Mouse (Mus musculus) ES-CJ7 (cell line): Measurements from ENCODE around the gene Ddx19b.
"Not testable (repeated sequence)": the region's sequence is repeated elsewhere in the genome, so short reads cannot be mapped to it uniquely, and the experiment has no call there.

Source experiments
- DNase-seq: peaks from one replicate; pipeline ENCODE4 v3.0.0; 2011; ENCODE audit warnings: low read depth, low spot score

Ddx19b gene

GRCm38 (mm10) chr8:110965594-110965993 lies 66.0 kb downstream of the Ddx19b start:
- no peak for DNase-seq

GRCm38 (mm10) chr8:110964666-110965065 lies 66.9 kb downstream of the Ddx19b start:
- DNase-seq: no peak

GRCm38 (mm10) chr8:110963051-110963450 lies 68.5 kb downstream of the Ddx19b start:
- no peak for DNase-seq

- no peak for DNase-seq
Measured at GRCm38 (mm10) chr8:110959906-110960305, 71.6 kb downstream of the Ddx19b start.

GRCm38 (mm10) chr8:110959071-110959780 lies 72.3 kb downstream of the Ddx19b start:
- no peak for DNase-seq

GRCm38 (mm10) chr8:110958553-110958952 lies 73.0 kb downstream of the Ddx19b start:
- not testable (repeated sequence) for DNase-seq

- DNase-seq: no peak
Measured at GRCm38 (mm10) chr8:110958135-110958534, 73.4 kb downstream of the Ddx19b start.

- DNase-seq: peak; percentile 34
Measured at GRCm38 (mm10) chr8:110957471-110957870, 74.1 kb downstream of the Ddx19b start.

GRCm38 (mm10) chr8:110956619-110957450 lies 74.7 kb downstream of the Ddx19b start:
- DNase-seq: no peak

- no peak for DNase-seq
Measured at GRCm38 (mm10) chr8:110954776-110955175, 76.8 kb downstream of the Ddx19b start.
